Mouse (Mus musculus) large intestine, adult 2 months (tissue): ENCODE results near the gene Ola1. TPM values are rescaled to one million over a fixed set of nuclear protein-coding genes. Genes with fewer than 3 reads are reported as not detected.

Source experiments
- DNase-seq: peaks from one replicate; pipeline ENCODE4 v3.0.0-alpha.2; 2012; ENCODE audit warnings: low read depth, low spot score
- WGBS: fragments of 180-500 bp; shearing (Covaris S2); methylation state at CpG from one replicate; pipeline ENCODE4 v1.1.7; 2018; 5-methylcytosine and 5-hydroxymethylcytosine counted together
- polyA plus RNA-seq: library from polyadenylated mRNA; depleted of rRNA; stranded (reverse); fragments of >200 nt; gene quantifications from 2 replicates; pipeline ENCODE4 v1.2.3, GENCODE M21; 2012; rRNA removed

Ola1 gene
- polyA plus RNA-seq = 9.5 and 14.0 TPM in 2 replicates

GRCm38 (mm10) chr2:73218913-73219312 is at the start of gene Ola1:
Ola1 (minus strand) TSS chr2:73218924.
- DNase-seq = peak; percentile 87
- 44% methylated on average over 5 of the region's 5 CpGs for WGBS

GRCm38 (mm10) chr2:73268281-73268680 is 49.6 kb upstream of the Ola1 start:
- WGBS = 10% methylated on average over 12 of the region's 12 CpGs
- no peak for DNase-seq

GRCm38 (mm10) chr2:73267818-73268217 is 49.1 kb upstream of the Ola1 start:
- DNase-seq = no peak
- whole genome bisulfite sequencing = 18% methylated on average over 4 of the region's 4 CpGs

GRCm38 (mm10) chr2:73267231-73267630 is 48.5 kb upstream of the Ola1 start:
- WGBS = 16% methylated on average over 3 of the region's 3 CpGs
- DNase-seq = no peak

- DNase-seq = no peak
- WGBS = 32% methylated on average over 1 of the region's 1 CpGs
Measured at GRCm38 (mm10) chr2:73266623-73267022, 47.9 kb upstream of the Ola1 start.

GRCm38 (mm10) chr2:73266011-73266410 is 47.3 kb upstream of the Ola1 start:
- WGBS = 7% methylated on average over 5 of the region's 5 CpGs
- DNase-seq = no peak

GRCm38 (mm10) chr2:73264611-73265195 is 46.0 kb upstream of the Ola1 start:
- 19% methylated on average over 11 of the region's 11 CpGs for WGBS
- no peak for DNase-seq

- 4% methylated on average over 38 of the region's 38 CpGs for WGBS
- no peak for DNase-seq
Measured at GRCm38 (mm10) chr2:73263794-73264610, 45.3 kb upstream of the Ola1 start.

- WGBS = 26% methylated on average over 16 of the region's 16 CpGs
- no peak for DNase-seq
Measured at GRCm38 (mm10) chr2:73263172-73263765, 44.5 kb upstream of the Ola1 start.

GRCm38 (mm10) chr2:73248701-73249100 is 30.0 kb upstream of the Ola1 start:
- DNase-seq = no peak
- 83% methylated on average over 4 of the region's 4 CpGs for WGBS

- 78% methylated on average over 4 of the region's 4 CpGs for WGBS
Measured at GRCm38 (mm10) chr2:73241299-73241698, 22.6 kb upstream of the Ola1 start.

GRCm38 (mm10) chr2:73231081-73231480 is 12.4 kb upstream of the Ola1 start:
- DNase-seq = no peak
- 43% methylated on average over 3 of the region's 3 CpGs for WGBS

More at GRCm38 (mm10) chr2:73241299-73241698, 22.6 kb upstream of the Ola1 start:
- no peak for DNase-seq

GRCm38 (mm10) chr2:73213871-73214659 is 4.7 kb downstream of the Ola1 start:
- peak; percentile 62 for DNase-seq
- under 1% methylated on average over 68 of the region's 68 CpGs for WGBS

- DNase-seq = no peak
Measured at GRCm38 (mm10) chr2:73213539-73213870, 5.2 kb downstream of the Ola1 start.

GRCm38 (mm10) chr2:73204328-73204727 is 14.4 kb downstream of the Ola1 start:
- WGBS = 76% methylated on average over 6 of the region's 6 CpGs
- DNase-seq = no peak

More at GRCm38 (mm10) chr2:73213539-73213870, 5.2 kb downstream of the Ola1 start:
- 17% methylated on average over 7 of the region's 7 CpGs for WGBS

- 88% methylated on average over 2 of the region's 2 CpGs for WGBS
- no peak for DNase-seq
Measured at GRCm38 (mm10) chr2:73188488-73188887, 30.2 kb downstream of the Ola1 start.

GRCm38 (mm10) chr2:73185185-73185584 is 33.5 kb downstream of the Ola1 start:
- 85% methylated on average over 3 of the region's 3 CpGs for WGBS
- DNase-seq = no peak

GRCm38 (mm10) chr2:73169496-73169895 is 49.2 kb downstream of the Ola1 start:
- WGBS = 92% methylated on average over 5 of the region's 5 CpGs
- no peak for DNase-seq

- DNase-seq = peak; percentile 45
Measured at GRCm38 (mm10) chr2:73167126-73167525, 51.6 kb downstream of the Ola1 start.

- WGBS = 75% methylated on average over 1 of the region's 1 CpGs
- DNase-seq = no peak
Measured at GRCm38 (mm10) chr2:73164666-73165065, 54.1 kb downstream of the Ola1 start.
